Mouse (Mus musculus): ENCODE data around the gene Pkm. TPM values are rescaled to one million over a fixed set of nuclear protein-coding genes. Genes with fewer than 3 reads are reported as not detected.

Gene Pkm
- total RNA-seq, 2 experiments from 2014 or later: 1,277 to 1,324 TPM

GRCm38 (mm10) chr9:59718237-59718636, 62.1 kb downstream of the Pkm start:
- no peak overlapping the region for H3K27ac ChIP-seq
- TF ChIP-seq CTCF (IDR thresholded peaks at IDR 0.05): no peak
- intact Hi-C loops (cut with DNase I): no loop called here
- no peak for DNase-seq (ENCODE audit: extremely low spot score in 1 of 2, low spot score in 2 of 2)
- H3K4me3 ChIP-seq: no peak overlapping the region

- no peak overlapping the region for H3K4me3 ChIP-seq
- intact Hi-C loops (cut with DNase I): loop anchor here (5.0 to 10.0 kb wide), 2 partner anchors 234 to 516 kb away; no protein-coding TSS in a partner anchor
Observed at GRCm38 (mm10) chr9:59721144-59721543, 65.0 kb downstream of the Pkm start.

GRCm38 (mm10) chr9:59723096-59723657, 67.0 kb downstream of the Pkm start:
- DNase-seq (ENCODE audit: extremely low spot score in 1 of 2, low spot score in 2 of 2): peak; percentile 58 to 61
- peak overlapping the region; percentile 60 for H3K27ac ChIP-seq
- TF ChIP-seq CTCF (IDR thresholded peaks at IDR 0.05): peak; percentile 91
- peak overlapping the region; percentile 26 for H3K4me3 ChIP-seq
- intact Hi-C loops (cut with DNase I): loop anchor here (1.0 to 10.0 kb wide), 4 partner anchors 26 to 514 kb away; no protein-coding TSS in a partner anchor

More at GRCm38 (mm10) chr9:59721144-59721543, 65.0 kb downstream of the Pkm start:
- H3K27ac ChIP-seq: no peak overlapping the region
- no peak for TF ChIP-seq CTCF (IDR thresholded peaks at IDR 0.05)
- DNase-seq (ENCODE audit: extremely low spot score in 1 of 2, low spot score in 2 of 2): no peak

- Histone ChIP-seq H3K4me3 (peak overlapping the region; percentile 26; the same call in 1 of the 2 replicates), H3K27ac (peak overlapping the region; percentile 60)
- peak; percentile 31 to 46 for DNase-seq (ENCODE audit: extremely low spot score in 1 of 2, low spot score in 2 of 2)
- TF ChIP-seq CTCF (IDR thresholded peaks at IDR 0.05): no peak
- intact Hi-C loops (cut with DNase I): loop anchor here (1.0 to 10.0 kb wide), 4 partner anchors 25 to 513 kb away; no protein-coding TSS in a partner anchor
Observed at GRCm38 (mm10) chr9:59723791-59724442, 67.7 kb downstream of the Pkm start.

DNA sequence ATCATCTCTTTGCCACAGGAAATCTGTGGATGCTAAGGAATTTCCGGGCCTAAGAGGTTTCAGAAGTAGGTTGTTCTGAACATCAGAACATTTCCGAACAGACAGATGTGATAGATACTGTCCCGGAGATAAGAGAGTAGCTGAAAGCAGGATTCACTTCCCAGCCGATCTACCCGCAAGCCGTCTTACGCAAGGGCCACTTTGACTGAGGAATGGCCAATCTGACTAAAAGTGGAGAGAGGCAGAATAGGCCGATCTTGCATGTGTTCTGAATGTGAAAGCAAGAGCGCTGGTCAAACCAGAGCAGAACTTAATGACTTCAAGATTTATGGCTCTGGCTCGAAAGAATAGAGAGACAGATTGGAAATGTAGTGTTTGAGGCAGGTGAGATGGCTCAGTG, 69.3 kb downstream of the Pkm start:
- Histone ChIP-seq H3K27ac (no peak overlapping the region), H3K4me3 (no peak overlapping the region)
- TF ChIP-seq CTCF (IDR thresholded peaks at IDR 0.05): no peak
- no peak for DNase-seq (ENCODE audit: extremely low spot score in 1 of 2, low spot score in 2 of 2)
- intact Hi-C loops (cut with DNase I): loop anchor here (10.0 kb wide), 1 partner anchor 229 kb away; no protein-coding TSS in a partner anchor

DNA sequence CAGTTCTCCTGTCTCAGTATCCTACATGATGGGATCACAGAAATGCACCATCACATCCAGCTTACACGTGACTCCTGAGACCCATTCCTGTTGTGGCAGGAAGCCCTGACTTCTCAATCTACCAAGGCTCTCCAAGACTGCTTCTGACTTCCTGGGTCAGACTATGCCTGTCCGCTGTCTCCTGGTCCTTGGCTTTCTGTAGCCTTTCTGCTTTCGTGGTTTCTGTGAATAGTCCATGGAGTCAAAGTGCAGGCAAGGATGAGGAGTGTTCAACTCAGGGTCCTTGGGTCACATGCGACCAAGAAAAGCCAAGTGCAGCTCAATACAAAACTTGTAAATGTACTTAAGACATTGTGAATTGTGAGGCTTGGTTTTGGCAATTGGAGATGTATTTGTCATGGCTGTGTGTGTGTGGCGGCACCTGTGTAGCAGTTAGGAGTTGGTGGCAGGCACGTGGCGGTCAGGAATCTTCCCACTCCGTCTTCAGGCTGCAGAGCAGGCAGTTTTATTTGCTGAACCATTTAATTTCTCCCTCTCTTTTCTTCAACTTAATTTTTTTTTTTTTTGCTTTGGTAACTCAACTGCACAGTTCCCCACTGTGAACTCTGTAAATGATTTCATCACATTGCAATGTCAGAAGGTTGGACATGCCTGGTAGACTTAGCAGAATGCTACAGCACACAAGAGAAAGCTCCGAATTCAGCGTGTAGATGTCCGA, 71.6 kb downstream of the Pkm start:
- Histone ChIP-seq H3K27ac (no peak overlapping the region), H3K4me3 (no peak overlapping the region)
- no peak for TF ChIP-seq CTCF (IDR thresholded peaks at IDR 0.05)
- intact Hi-C loops (cut with DNase I): loop anchor here (10.0 kb wide), 1 partner anchor 227 kb away; no protein-coding TSS in a partner anchor
- no peak for DNase-seq (ENCODE audit: extremely low spot score in 1 of 2, low spot score in 2 of 2)

Other genes with a start within 250 kb of the Pkm start
- 100 to 1,000 TPM; 118 to 130 TPM for gene Arih1, start 169.8 kb upstream of the Pkm start, total RNA-seq (2021)
- 10 to 100 TPM; 49.3 to 53.1 TPM for gene Hexa, start 116.8 kb upstream of the Pkm start, total RNA-seq (2021)
- gene Tmem202, start 116.5 kb upstream of the Pkm start, total RNA-seq (2021): 1 to 10 TPM; 3.7 to 4.1 TPM
- gene Celf6, start 78.5 kb upstream of the Pkm start, total RNA-seq (2021): 10 to 100 TPM; 28.8 to 30.6 TPM
- 100 to 1,000 TPM; 144 to 156 TPM for gene Parp6, start 39.1 kb upstream of the Pkm start, total RNA-seq (2021)
- 10 to 100 TPM in 1 of 2 experiments, 1 to 10 TPM in 1; 8.6 to 10.7 TPM for gene Gramd2, start 23.8 kb downstream of the Pkm start, total RNA-seq (2021)
- gene Senp8, start 94.3 kb downstream of the Pkm start, total RNA-seq (2021): 1 to 10 TPM; 8.4 to 8.5 TPM
- gene Myo9a, start 94.5 kb downstream of the Pkm start, total RNA-seq (2021): 10 to 100 TPM; 82.8 to 86.2 TPM